Mouse (Mus musculus) midbrain, embryonic 11.5 days (tissue): ENCODE measurements around the gene Sec14l5. TPM values are rescaled to one million over a fixed set of nuclear protein-coding genes. Genes with fewer than 3 reads are reported as not detected.
"Not testable (repeated sequence)": the region's sequence is repeated elsewhere in the genome, so short reads cannot be mapped to it uniquely, and the experiment has no call there.

Experiments
- ATAC-seq: fragments of 200-750 bp; cut with Nextera tagmentation; 2 replicates; pipeline ENCODE4 v1.8.0; 2017; ENCODE audit warnings: moderate TSS enrichment, moderate library complexity; ENCODE audit not compliant: low FRiP score
- DNase-seq: peaks from one replicate; pipeline ENCODE4 v3.0.0; 2015; ENCODE audit warnings: low spot score; ENCODE audit errors: missing footprints
- H3K27ac ChIP-seq: fragments of 300-500 bp; sonication (generic); 2 replicates; pipeline ENCODE4 v1.5.1; 2014; ENCODE audit warnings: low read depth, low read length
- H3K27me3 ChIP-seq: fragments of 300-500 bp; sonication (generic); 2 replicates; pipeline ENCODE4 v1.6.1; 2014; ENCODE audit warnings: mild to moderate bottlenecking, low read length, moderate library complexity, mixed read lengths; ENCODE audit not compliant: control insufficient read depth, insufficient read depth
- H3K36me3 ChIP-seq: fragments of 300-500 bp; sonication (generic); 2 replicates; pipeline ENCODE4 v1.6.1; 2014; ENCODE audit warnings: mild to moderate bottlenecking, low read length, moderate library complexity, mixed read lengths; ENCODE audit not compliant: control insufficient read depth, insufficient read depth
- H3K4me1 ChIP-seq: fragments of 300-500 bp; sonication (generic); 2 replicates; pipeline ENCODE4 v1.6.1; 2014; ENCODE audit warnings: low read length; ENCODE audit not compliant: control insufficient read depth, insufficient read depth
- H3K4me2 ChIP-seq: fragments of 300-500 bp; sonication (generic); 2 replicates; pipeline ENCODE4 v1.6.1; 2014; ENCODE audit warnings: mild to moderate bottlenecking, moderate library complexity
- H3K4me3 ChIP-seq: fragments of 300-500 bp; sonication (generic); 2 replicates; pipeline ENCODE4 v1.5.1; 2014; ENCODE audit warnings: low read depth, low read length
- H3K9ac ChIP-seq: fragments of 300-500 bp; sonication (generic); 2 replicates; pipeline ENCODE4 v1.6.1; 2014; ENCODE audit warnings: low read length
- H3K9me3 ChIP-seq: fragments of 300-500 bp; sonication (generic); 2 replicates; pipeline ENCODE4 v1.6.1; 2016; ENCODE audit warnings: low read length; ENCODE audit not compliant: control insufficient read depth
- WGBS: fragments of 180-500 bp; shearing (Covaris S2); extraction: QIAGEN DNeasy Blood & Tissue Kit; methylation state at CpG from one replicate; pipeline ENCODE4 v1.1.7; 2014; 5-methylcytosine and 5-hydroxymethylcytosine counted together
- polyA plus RNA-seq: library from polyadenylated mRNA; unstranded; fragments of >200 nt; fragmentation: Nextera tagmentation; extraction: Ambion mirVana; gene quantifications from 2 replicates; pipeline ENCODE4 v1.2.1, GENCODE M21; 2014

Gene Sec14l5
- polyA plus RNA-seq, 1 experiment from 2014 or later: 0.23 TPM

GRCm38 (mm10) chr16:5216686-5217085 is 69.8 kb downstream of the Sec14l5 start:
- Histone ChIP-seq H3K27ac (no peak overlapping the region), H3K36me3 (no peaks in the 10 kb centered on the region), H3K9ac (no peak overlapping the region), H3K27me3 (no peaks in the 10 kb centered on the region), H3K4me2 (no peak overlapping the region), H3K4me1 (no peaks in the 10 kb centered on the region), H3K4me3 (no peak overlapping the region), H3K9me3 (no peaks in the 10 kb centered on the region)
- DNase-seq: no peak
- no peak for ATAC-seq
- WGBS: 71% methylated on average over 6 of the region's 6 CpGs

- Histone ChIP-seq H3K36me3 (no peaks in the 10 kb centered on the region), H3K4me3 (no peak overlapping the region), H3K27me3 (no peaks in the 10 kb centered on the region), H3K27ac (no peak overlapping the region), H3K4me2 (no peak overlapping the region), H3K4me1 (no peaks in the 10 kb centered on the region), H3K9ac (no peak overlapping the region), H3K9me3 (no peaks in the 10 kb centered on the region)
- no peak for ATAC-seq
- WGBS: 52% methylated on average over 5 of the region's 5 CpGs
- no peak for DNase-seq
Observed at GRCm38 (mm10) chr16:5217341-5218133, 70.6 kb downstream of the Sec14l5 start.

DNA sequence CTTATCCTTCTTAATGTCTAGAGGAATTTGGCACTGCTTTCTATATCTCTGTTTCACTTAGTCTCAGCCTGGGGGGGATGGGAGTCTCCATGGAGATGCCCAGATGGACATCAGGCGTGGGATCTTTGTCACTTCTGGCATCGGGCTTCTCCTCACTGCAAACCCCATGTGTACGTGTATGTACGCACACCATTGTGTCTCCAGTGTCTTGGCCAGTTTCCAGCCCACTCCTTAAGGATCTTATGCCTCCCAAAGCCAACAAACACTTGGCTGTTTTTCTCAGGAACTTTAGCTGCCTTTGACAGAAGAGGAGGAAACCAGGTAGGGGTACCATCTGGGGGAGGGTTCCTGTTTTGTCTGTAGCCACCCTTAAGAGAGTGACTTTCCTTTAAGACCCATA is 74.5 kb downstream of the Sec14l5 start:
- DNase-seq: no peak
- 78% methylated on average over 4 of the region's 4 CpGs for WGBS
- ATAC-seq: no peak
- H3K27me3 ChIP-seq: no peaks in the 10 kb centered on the region
- H3K4me3 ChIP-seq: no peak overlapping the region
- H3K36me3 ChIP-seq: no peaks in the 10 kb centered on the region
- H3K4me2 ChIP-seq: no peak overlapping the region
- H3K9me3 ChIP-seq: no peaks in the 10 kb centered on the region
- H3K4me1 ChIP-seq: no peaks in the 10 kb centered on the region
- H3K9ac ChIP-seq: no peak overlapping the region
- no peak overlapping the region for H3K27ac ChIP-seq

DNA sequence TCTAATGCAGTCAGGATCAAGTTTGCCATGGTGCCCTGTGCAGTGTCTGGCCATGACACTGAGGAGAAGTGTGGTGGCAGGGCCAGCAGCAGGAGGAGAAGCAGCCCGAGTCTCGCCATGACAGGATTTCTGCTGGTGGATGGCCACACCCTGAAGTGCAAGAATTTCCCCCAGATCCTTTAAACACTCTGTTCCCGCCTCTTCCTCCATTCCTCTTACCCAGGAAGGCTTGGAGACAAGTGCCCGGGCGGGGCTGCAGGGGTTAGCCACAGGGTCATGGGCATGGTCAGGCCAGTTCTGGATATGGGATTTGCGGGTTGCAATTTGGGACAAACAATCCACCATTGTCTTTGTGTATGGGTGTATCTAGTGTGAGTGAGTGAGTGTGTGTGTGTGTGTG is 75.2 kb downstream of the Sec14l5 start, which contains the start of gene AU021092:
Gene AU021092 (minus strand): TSS at position 160 of the 400 bp plus-strand sequence.
- H3K36me3 ChIP-seq: no peaks in the 10 kb centered on the region
- H3K27ac ChIP-seq: no peak within 1 kb of the TSS
- no peaks in the 10 kb centered on the region for H3K9me3 ChIP-seq
- no peak within 1 kb of the TSS for H3K9ac ChIP-seq
- DNase-seq: no peak
- no peak within 1 kb of the TSS for H3K4me3 ChIP-seq
- 78% methylated on average over 6 of the region's 6 CpGs for WGBS
- H3K4me1 ChIP-seq: no peaks in the 10 kb centered on the region
- no peak for ATAC-seq
- H3K27me3 ChIP-seq: no peaks in the 10 kb centered on the region
- no peak within 1 kb of the TSS for H3K4me2 ChIP-seq

- H3K9ac ChIP-seq, H3K9me3 ChIP-seq, H3K4me2 ChIP-seq, H3K27me3 ChIP-seq, H3K4me3 ChIP-seq, H3K27ac ChIP-seq, DNase-seq, H3K36me3 ChIP-seq, H3K4me1 ChIP-seq, ATAC-seq: not testable (repeated sequence)
- 13% methylated on average over 1 of the region's 1 CpGs for WGBS
Observed at GRCm38 (mm10) chr16:5226534-5226933, 79.6 kb downstream of the Sec14l5 start.

DNA sequence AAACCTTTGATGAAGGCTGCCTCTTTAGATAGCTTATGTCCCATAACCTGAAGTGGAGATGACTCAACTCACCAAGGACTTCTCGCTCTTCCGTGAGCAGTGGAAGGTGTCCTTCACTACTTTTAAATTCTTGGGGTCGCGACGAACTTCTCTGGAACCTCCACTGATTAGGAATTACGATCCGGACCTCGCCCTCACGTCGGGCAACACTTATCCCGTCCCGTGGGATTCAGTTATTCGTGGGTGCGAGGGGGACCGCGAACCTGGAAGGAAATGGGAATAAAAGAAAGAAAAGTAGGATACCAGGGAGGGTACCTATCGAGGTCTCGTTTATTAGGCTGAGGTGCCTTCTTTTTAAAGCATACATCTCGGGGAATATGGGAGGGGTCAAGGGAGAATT is 80.6 kb downstream of the Sec14l5 start:
- not testable (repeated sequence) for H3K27ac ChIP-seq, H3K4me3 ChIP-seq, H3K27me3 ChIP-seq, H3K4me2 ChIP-seq, H3K9ac ChIP-seq, ATAC-seq, DNase-seq, H3K4me1 ChIP-seq, H3K9me3 ChIP-seq, H3K36me3 ChIP-seq
- WGBS: 85% methylated on average over 19 of the region's 19 CpGs

DNA sequence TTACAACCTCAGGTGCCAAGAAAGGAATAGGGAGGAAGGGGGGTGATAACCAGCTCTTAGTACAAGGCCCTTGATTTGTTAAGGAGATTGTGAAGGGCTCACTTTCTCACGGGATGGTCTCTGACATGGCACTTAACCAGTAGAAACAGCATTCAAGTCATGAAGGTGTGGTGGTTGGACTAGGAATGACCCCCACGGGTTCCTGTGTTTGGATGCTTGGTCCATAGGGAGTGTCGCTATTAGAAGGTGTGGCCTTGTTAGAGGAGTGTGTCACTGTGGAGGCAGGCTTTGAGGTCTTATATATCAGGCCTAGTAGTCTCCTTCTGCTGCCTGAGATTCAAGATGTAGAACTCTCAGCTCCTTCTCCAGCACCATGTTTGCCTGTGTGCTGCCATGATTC is 81.2 kb downstream of the Sec14l5 start:
- H3K9me3 ChIP-seq, H3K4me3 ChIP-seq, H3K4me2 ChIP-seq, DNase-seq, H3K27ac ChIP-seq, H3K4me1 ChIP-seq, H3K27me3 ChIP-seq, ATAC-seq, H3K9ac ChIP-seq, H3K36me3 ChIP-seq: not testable (repeated sequence)
- 74% methylated on average over 3 of the region's 3 CpGs for WGBS

DNA sequence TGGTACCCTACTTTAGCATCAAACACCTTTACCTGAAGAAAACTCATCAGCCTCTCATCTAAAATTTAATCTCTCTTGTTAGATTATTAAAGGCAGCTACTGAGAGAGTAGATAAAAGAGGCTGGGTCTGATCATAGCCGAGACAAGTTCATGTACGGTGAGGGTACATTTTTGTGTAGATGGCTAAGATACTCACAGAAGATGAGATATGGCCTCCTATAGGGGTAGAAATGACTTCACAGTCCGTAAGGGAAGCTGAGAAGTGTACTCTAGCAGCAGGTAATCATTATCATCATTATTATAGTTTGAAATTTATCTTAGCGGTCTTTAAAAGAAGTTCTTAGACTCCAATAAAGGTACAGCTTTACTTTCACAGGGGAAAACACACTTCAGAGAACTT is 86.1 kb downstream of the Sec14l5 start:
- Histone ChIP-seq H3K27ac (no peak overlapping the region), H3K9ac (no peak overlapping the region), H3K27me3 (no peaks in the 10 kb centered on the region), H3K4me3 (peak overlapping the region; percentile 87; the same call in 1 of the 2 replicates), H3K4me1 (peaks cover 7% of the 10 kb centered on the region; the same call in 1 of the 2 replicates), H3K36me3 (no peaks in the 10 kb centered on the region), H3K4me2 (peak overlapping the region; percentile 27; the same call in 1 of the 2 replicates), H3K9me3 (no peaks in the 10 kb centered on the region)
- WGBS: 71% methylated on average over 4 of the region's 4 CpGs
- ATAC-seq (peak; percentile 20), DNase-seq (no peak)

DNA sequence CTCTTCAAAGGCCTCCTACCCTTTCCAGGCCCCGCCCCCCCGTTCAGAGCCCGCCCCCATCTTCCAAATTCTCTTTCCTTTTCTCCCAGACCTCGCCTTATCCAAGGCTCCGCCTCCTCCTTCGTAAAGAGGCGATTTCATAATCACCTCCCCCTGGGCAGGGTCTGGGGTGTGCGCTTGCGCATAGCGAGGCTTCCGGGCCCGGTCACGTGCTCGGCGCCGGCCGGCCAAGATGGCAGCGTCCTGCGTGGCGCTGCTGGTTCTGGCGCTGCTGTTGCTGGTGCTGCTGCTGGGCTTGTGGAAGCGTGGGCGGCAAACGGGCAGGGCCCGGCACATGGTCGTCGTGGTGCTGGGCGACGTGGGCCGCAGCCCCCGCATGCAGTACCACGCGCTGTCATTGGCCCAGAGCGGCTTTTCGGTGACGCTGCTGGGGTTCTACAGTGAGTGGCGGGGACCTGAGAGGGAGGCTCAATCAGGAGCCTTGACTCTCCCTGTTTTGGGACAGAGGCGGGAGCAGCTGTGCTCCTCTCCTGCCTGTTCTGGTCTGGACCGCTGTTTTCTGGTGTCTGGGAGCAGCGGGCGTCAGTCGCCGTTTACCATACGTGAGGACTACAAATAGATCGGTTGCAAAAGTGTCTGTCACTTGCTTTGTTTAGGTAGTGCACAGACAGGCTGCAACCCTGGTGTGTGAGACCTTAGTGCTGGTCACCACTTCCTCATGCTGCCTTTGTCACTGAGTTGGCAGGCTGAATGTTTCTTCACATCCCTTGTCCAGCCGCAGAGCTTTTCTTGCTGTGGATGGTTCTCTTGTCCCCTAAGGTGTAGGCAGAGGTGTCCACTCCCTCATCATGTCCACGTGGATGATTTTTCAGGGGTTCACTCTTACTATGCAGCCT is 86.8 kb downstream of the Sec14l5 start, which contains the start of gene Alg1:
Gene Alg1 (plus strand): TSS at position 204 of the 896 bp plus-strand sequence.
- H3K27ac ChIP-seq: no peak within 1 kb of the TSS; the same call in 1 of the 2 replicates
- ATAC-seq (peak; percentile 97), DNase-seq (peak; percentile 98)
- peak within 1 kb of the TSS; percentile 87 for H3K4me3 ChIP-seq
- H3K9ac ChIP-seq: peak within 1 kb of the TSS; percentile 78
- WGBS: 3% methylated on average over 47 of the region's 47 CpGs
- no peaks in the 10 kb centered on the region for H3K27me3 ChIP-seq
- no peaks in the 10 kb centered on the region for H3K36me3 ChIP-seq
- H3K9me3 ChIP-seq: no peaks in the 10 kb centered on the region
- H3K4me1 ChIP-seq: peaks cover 7% of the 10 kb centered on the region; the same call in 1 of the 2 replicates
- peak within 1 kb of the TSS; percentile 86 for H3K4me2 ChIP-seq
